7 mouse cellular contexts compared by ENCODE assay signal in the genomic region with DNA sequence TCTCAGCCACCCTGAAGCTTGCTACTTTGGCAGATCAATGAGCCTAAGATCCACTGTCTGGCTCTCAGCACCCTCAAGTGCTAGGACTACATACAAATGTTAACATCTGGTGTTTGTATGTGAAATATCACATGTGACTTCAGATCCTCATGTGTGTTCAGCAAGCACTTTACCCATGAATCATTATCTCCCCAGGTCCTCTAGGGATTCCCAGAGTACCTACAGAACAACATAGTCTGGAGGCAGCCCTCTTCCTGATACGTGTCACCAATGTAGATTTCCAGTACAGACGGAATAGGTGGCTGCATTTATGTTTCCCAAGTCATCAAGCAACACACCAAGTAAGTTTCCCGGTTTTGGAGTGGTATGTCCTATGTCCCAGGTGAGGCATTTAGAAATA. TPM values are rescaled to one million over a fixed set of nuclear protein-coding genes. Genes with fewer than 3 reads are reported as not detected.
DNase-seq lines count a peak whose midpoint lies in the region; ATAC-seq and TF ChIP-seq lines count a peak whose summit lies in the region.

No protein-coding gene starts in this region.

- no peaks in the 10 kb centered on the region for H3K27me3 ChIP-seq in lung, embryonic 16.5 days (ENCODE audit: control insufficient read depth, insufficient read depth, low read depth, low read length)
- no peaks in the 10 kb centered on the region for H3K27me3 ChIP-seq in forebrain, embryonic 11.5 days (ENCODE audit: control insufficient read depth, insufficient read depth, low read length)
- no peaks in the 10 kb centered on the region for H3K27me3 ChIP-seq in limb, embryonic 15.5 days

- H3K4me1 ChIP-seq in lung, embryonic 16.5 days (replicated peaks; ENCODE audit: control insufficient read depth, insufficient read depth, low read length), result peaks cover 6% of the 10 kb centered on the region
- H3K4me1 ChIP-seq in forebrain, embryonic 11.5 days (replicated peaks; ENCODE audit: control insufficient read depth, insufficient read depth, low read length), result no peaks in the 10 kb centered on the region; the same call in 1 of the 2 replicates
- H3K4me1 ChIP-seq in limb, embryonic 15.5 days, result peaks cover 11% of the 10 kb centered on the region

- TF ChIP-seq CTCF in brain, embryonic 14.5 days (IDR thresholded peaks at IDR 0.05; ENCODE audit: borderline replicate concordance, extremely low read depth, insufficient read depth, insufficient read length), result no peak

- H3K36me3 ChIP-seq in lung, embryonic 16.5 days (ENCODE audit: control insufficient read depth, insufficient read depth, low read length), result no peaks in the 10 kb centered on the region
- no peaks in the 10 kb centered on the region for H3K36me3 ChIP-seq in forebrain, embryonic 11.5 days (ENCODE audit: control insufficient read depth, insufficient read depth, low read length)
- no peaks in the 10 kb centered on the region for H3K36me3 ChIP-seq in limb, embryonic 15.5 days

- peak overlapping the region; percentile 80 for H3K4me2 ChIP-seq in lung, embryonic 16.5 days (ENCODE audit: low read depth, low read length)
- peak overlapping the region; percentile 74 for H3K4me2 ChIP-seq in forebrain, embryonic 11.5 days (ENCODE audit: low read depth, low read length, severe bottlenecking)
- peak overlapping the region; percentile 96 for H3K4me2 ChIP-seq in limb, embryonic 15.5 days

- WGBS in lung, embryonic 16.5 days, result 1% methylated on average over 3 of the region's 3 CpGs
- WGBS in forebrain, embryonic 11.5 days, result 3% methylated on average over 3 of the region's 3 CpGs
- 0% methylated on average over 3 of the region's 3 CpGs for WGBS in limb, embryonic 15.5 days

- peak; percentile 3; the same call in 1 of the 2 replicates for ATAC-seq in lung, embryonic 16.5 days (ENCODE audit: low read depth)
- no peak; the same call in 1 of the 2 replicates for ATAC-seq in forebrain, embryonic 11.5 days (replicated peaks; ENCODE audit: low FRiP score)
- ATAC-seq in limb, embryonic 15.5 days (ENCODE audit: insufficient number of reproducible peaks, low FRiP score, low TSS enrichment, low read depth), result no peak

- peak overlapping the region; percentile 57 for H3K4me3 ChIP-seq in lung, embryonic 16.5 days (ENCODE audit: low read length)
- peak overlapping the region; percentile 67 for H3K4me3 ChIP-seq in forebrain, embryonic 11.5 days (ENCODE audit: low read depth, low read length)
- peak overlapping the region; percentile 83 for H3K4me3 ChIP-seq in limb, embryonic 15.5 days

- DNase-seq in lung, postnatal 4 days, result no peak
- DNase-seq in brain, embryonic 14.5 days (ENCODE audit: low read depth), result peak; percentile 39
- no peak for DNase-seq in forebrain, embryonic 11.5 days (ENCODE audit: low spot score)
- peak; percentile 34 for DNase-seq in retina, postnatal 1 day
- DNase-seq in ovary, postnatal 10 days (ENCODE audit: low spot score), result no peak

- no peak for TF ChIP-seq POLR2A in brain, embryonic 14.5 days (IDR thresholded peaks at IDR 0.05; ENCODE audit: borderline replicate concordance, extremely low read depth, insufficient read depth, insufficient read length, poor library complexity, severe bottlenecking)

- H3K9me3 ChIP-seq in lung, embryonic 16.5 days (ENCODE audit: control insufficient read depth, low read length), result no peaks in the 10 kb centered on the region
- H3K9me3 ChIP-seq in forebrain, embryonic 11.5 days (ENCODE audit: control insufficient read depth, low read length), result no peaks in the 10 kb centered on the region
- H3K9me3 ChIP-seq in limb, embryonic 15.5 days, result no peaks in the 10 kb centered on the region

- H3K27ac ChIP-seq in lung, embryonic 16.5 days (ENCODE audit: low read length), result peak overlapping the region; percentile 90; the same call in 1 of the 2 replicates
- no peak overlapping the region for H3K27ac ChIP-seq in forebrain, embryonic 11.5 days (ENCODE audit: low read depth, low read length)
- peak overlapping the region; percentile 87 for H3K27ac ChIP-seq in limb, embryonic 15.5 days

- H3K9ac ChIP-seq in lung, embryonic 16.5 days (ENCODE audit: low read length), result peak overlapping the region; percentile 85
- peak overlapping the region; percentile 71 for H3K9ac ChIP-seq in forebrain, embryonic 11.5 days (ENCODE audit: low read length)
- peak overlapping the region; percentile 56 for H3K9ac ChIP-seq in limb, embryonic 15.5 days

RNA-seq across cellular contexts. Expression of a gene that starts 0.9 kb away (rescaled TPM):
- 59.6 and 67.1 TPM in 2 replicates for polyA plus RNA-seq in lung, embryonic 16.5 days (2015; fragmentation: Nextera tagmentation; extraction: Ambion mirVana)
- 8.7 and 13.2 TPM in 2 replicates for polyA plus RNA-seq in brain, embryonic 14.5 days (2012; rRNA removed)
- polyA plus RNA-seq in forebrain, embryonic 11.5 days (2014; fragmentation: Nextera tagmentation; extraction: Ambion mirVana), result 86.3 and 101 TPM in 2 replicates
- polyA plus RNA-seq in limb, embryonic 15.5 days (2015; fragmentation: Nextera tagmentation; extraction: Ambion mirVana), result 33.0 and 35.7 TPM in 2 replicates

RNA-seq across cellular contexts. Expression of a gene that starts 29.4 kb away (rescaled TPM):
- polyA plus RNA-seq in lung, embryonic 16.5 days (2015; fragmentation: Nextera tagmentation; extraction: Ambion mirVana), result 0.23 and 0.35 TPM in 2 replicates
- polyA plus RNA-seq in brain, embryonic 14.5 days (2012; rRNA removed), result 1.5 and 2.6 TPM in 2 replicates
- polyA plus RNA-seq in forebrain, embryonic 11.5 days (2014; fragmentation: Nextera tagmentation; extraction: Ambion mirVana), result 2.8 and 3.2 TPM in 2 replicates
- 2.7 and 3.7 TPM in 2 replicates for polyA plus RNA-seq in limb, embryonic 15.5 days (2015; fragmentation: Nextera tagmentation; extraction: Ambion mirVana)

Comparison
In these comparisons a context has a peak if more than half of its experiments do, and no peak if none do; other contexts are left out.
1. DNase-seq: peak in brain, embryonic 14.5 days (single experiment) and retina, postnatal 1 day (single experiment); none in lung, postnatal 4 days (0 of 2), forebrain, embryonic 11.5 days (single experiment) and ovary, postnatal 10 days (single experiment).
2. Peak in every context shown above with its lines, with median percentiles within 50 percentile points of each other: H3K4me2 ChIP-seq, H3K4me3 ChIP-seq and H3K9ac ChIP-seq.